Mouse (Mus musculus): ENCODE measurements around the gene Pknox1.

Pknox1 gene

DNA sequence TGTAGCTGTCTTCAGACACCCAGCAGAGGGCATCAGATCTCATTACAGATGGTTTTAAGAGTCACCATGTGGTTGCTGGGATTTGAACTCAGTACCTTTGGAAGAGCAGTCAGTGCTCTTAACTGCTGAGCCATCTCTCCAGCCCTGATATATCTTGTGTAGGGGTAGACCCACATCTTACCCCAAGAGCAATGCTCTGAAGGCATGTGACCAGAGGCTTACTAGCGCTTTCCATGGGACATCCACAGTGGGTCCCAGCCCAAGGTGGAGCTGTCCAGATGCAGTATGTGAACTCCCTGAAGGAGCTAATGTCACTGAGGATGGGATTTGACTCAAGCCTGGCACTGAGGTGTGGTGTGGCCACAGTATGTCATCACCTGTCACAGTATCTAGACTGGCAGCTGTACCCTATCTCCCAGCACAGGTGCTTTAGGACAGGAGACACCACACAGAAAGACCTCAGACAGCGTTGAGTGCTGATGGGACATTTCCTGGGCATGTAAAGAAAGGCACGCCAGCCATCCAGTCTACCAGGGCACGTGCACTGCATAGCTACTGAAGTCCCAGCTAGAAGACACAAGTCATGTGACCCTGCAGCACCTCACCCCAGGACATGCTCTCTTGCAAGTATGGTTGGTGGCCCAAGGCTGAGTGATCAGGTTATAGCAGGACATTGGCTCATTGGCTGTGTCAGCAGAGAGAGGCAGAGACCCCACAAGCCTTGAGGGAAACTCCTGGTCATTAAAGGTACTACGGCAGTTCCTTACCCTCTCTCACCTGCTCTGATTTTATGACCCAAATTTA lies 81.9 kb downstream of the Pknox1 start:
- ChIA-PET CTCF (interaction anchor here (0.5 to 1.5 kb wide), 7 partner anchors 9 to 1207 kb away, joined by 3 to 8 read pairs (median 3); partner anchors contain the start of gene Cbs (in 2 of the 4)), POLR2A (interaction anchor here in 3 of 4 experiments (0.8 to 4.9 kb wide), 13 partner anchors 9 to 388 kb away, joined by 3 to 30 read pairs (median 4); partner anchors contain the start of genes Cbs (in 2 of the 3) and Pknox1 (in 1 of the 3))

DNA sequence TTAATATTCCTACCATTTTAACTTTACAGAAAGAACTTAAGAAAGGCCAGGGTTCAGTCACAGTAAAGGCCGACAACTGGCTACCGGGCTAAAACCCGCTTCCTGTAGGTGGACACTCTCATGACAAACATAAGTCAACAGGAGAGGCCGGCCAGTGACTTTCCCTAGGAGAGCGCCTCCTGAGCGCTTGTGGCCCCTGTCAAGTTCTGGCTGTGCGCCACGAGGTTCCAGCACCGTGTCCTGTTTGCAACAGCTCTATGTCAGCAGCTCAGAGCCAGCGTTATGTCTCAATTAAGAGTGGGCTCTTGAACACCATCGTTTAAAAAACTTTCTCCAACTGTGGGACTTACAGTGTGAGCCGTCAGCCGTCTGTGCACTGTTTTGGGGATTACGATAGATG lies 87.6 kb downstream of the Pknox1 start:
- ChIA-PET CTCF (interaction anchor here in 2 of 4 experiments (0.7 to 1.5 kb wide), 2 partner anchors 46 to 320 kb away, joined by 3 to 4 read pairs; no protein-coding TSS in a partner anchor), POLR2A (interaction anchor here in 3 of 4 experiments (1.2 to 2.4 kb wide), 6 partner anchors 15 to 391 kb away, joined by 3 to 11 read pairs (median 3); partner anchors contain the start of gene Cbs (in 2 of the 3))

DNA sequence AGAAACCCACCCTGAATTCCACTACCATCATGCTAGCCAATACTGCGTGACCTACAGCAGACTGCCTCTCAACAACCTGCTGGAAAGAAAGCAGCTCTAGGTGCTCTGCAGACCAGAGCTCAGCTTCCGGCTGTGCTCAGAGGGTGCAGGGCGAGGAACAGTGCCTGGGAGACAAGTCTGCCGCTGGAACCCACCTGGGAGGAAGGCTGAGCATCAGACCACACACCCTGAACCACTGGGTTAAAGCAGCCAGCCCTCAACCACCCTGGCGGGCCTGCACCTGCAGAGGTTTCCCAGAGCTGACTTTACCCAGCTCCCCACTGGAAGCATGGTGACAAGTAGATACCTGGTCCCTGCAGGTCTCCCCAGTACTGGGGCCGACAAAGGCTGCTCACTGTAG lies 88.7 kb downstream of the Pknox1 start:
- ChIA-PET POLR2A (interaction anchor here (0.6 to 4.8 kb wide), 31 partner anchors 8 to 408 kb away, joined by 3 to 20 read pairs (median 3); partner anchors contain the start of genes Cbs (in 3 of the 4), Pknox1 (in 3 of the 4) and Hsf2bp (in 1 of the 4)), CTCF (interaction anchor here in 2 of 4 experiments (1.0 to 1.2 kb wide), 2 partner anchors 134 to 322 kb away, joined by 3 read pairs; partner anchors contain the start of genes Ndufv3 (in 1 of the 2) and Wdr4 (in 1 of the 2))

DNA sequence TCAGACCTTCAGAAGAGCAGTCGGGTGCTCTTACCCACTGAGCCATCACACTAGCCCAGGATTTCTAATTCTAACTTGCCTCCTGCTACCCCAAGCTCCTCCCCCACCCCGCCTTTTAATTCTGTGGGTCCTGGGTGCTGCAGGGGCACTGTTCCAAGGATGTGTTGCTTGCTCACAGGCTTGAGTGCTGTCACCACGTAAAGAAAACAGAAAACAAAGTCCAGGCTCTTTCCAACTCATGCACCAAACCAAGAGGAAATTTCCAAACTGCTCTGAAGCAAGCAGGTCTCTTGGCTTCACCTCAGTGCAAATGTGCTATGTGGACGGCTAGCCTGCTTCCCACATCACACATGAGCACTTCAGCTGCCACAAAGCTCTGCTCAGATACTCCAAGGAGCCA lies 90.8 kb downstream of the Pknox1 start:
- CTCF ChIA-PET, result interaction anchor here in 2 of 4 experiments (0.6 to 1.8 kb wide), 5 partner anchors 9 to 163 kb away, joined by 3 to 5 read pairs (median 4); partner anchors contain the start of genes Cbs (in 1 of the 2) and Wdr4 (in 1 of the 2)
- POLR2A ChIA-PET, result interaction anchor here (0.6 to 4.8 kb wide), 32 partner anchors 9 to 400 kb away, joined by 3 to 20 read pairs (median 4); partner anchors contain the start of genes Cbs (in 2 of the 4) and Pknox1 (in 2 of the 4)

DNA sequence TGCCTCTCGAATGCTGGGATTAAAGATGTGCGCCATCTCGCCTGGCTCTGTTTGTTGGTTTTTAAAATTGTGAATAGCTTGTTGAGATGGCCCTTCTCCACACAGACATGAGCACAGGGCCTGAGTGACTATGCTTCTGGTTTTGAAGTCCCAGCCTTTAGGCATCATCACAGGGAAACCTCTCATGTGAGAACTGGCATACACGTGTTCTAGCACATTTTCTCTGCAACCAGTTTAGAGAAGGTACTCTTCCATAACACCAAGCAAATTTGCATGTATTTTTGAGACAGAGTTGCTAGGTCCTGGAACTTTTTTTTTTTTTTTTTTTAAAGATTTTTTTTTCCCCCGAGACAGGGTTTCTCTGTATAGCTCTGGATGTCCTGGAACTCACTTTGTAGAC lies 92.1 kb downstream of the Pknox1 start:
- POLR2A ChIA-PET, result interaction anchor here (0.6 to 4.8 kb wide), 37 partner anchors 8 to 504 kb away, joined by 3 to 20 read pairs (median 4); partner anchors contain the start of gene Cbs (in 1 of the 4)
- CTCF ChIA-PET, result interaction anchor here in 1 of 4 experiments (0.7 to 1.8 kb wide), 2 partner anchors 20 to 417 kb away, joined by 3 to 5 read pairs; partner anchors contain the start of gene Cbs

All from embryonic stem cell, embryonic (primary cell).